Mouse (Mus musculus): ENCODE data around the gene Alg10b. TPM values are rescaled to one million over a fixed set of nuclear protein-coding genes. Genes with fewer than 3 reads are reported as not detected.
A peak's percentile ranks its signal among the peaks of the same experiment; 100 is the strongest.
"Not testable (repeated sequence)": the region's sequence is repeated elsewhere in the genome, so short reads cannot be mapped to it uniquely, and the experiment has no call there.

Alg10b gene
- 34.5 and 35.5 TPM in 2 replicates for polyA plus RNA-seq (2014; fragmentation: Nextera tagmentation; extraction: Ambion mirVana)

GRCm38 (mm10) chr15:90223969-90224750 lies at the start of gene Alg10b:
Alg10b (plus strand) TSS chr15:90224311.
- under 1% methylated on average over 52 of the region's 59 CpGs for WGBS

DNA sequence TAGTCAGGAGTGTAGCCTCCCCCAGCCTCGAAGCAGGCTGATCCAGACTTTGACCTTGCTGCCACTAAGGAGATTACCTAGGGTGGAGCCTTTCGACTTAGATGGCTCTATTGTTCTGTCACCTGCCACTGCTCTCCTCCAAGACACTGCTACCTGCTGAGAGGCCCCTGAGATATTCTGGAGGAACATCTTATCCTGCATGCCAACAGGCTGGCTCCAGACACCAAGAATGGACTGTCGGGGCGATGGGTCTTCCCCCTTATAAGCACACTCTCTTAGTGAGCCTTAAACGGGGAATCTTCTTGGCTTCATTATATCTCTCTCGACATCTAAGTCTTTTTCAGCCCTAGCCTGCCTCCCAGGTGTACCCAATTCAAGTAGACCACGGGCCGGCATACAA lies 41.0 kb upstream of the Alg10b start:
- H3K36me3 ChIP-seq (ENCODE audit: control insufficient read depth, insufficient read depth, low read length); ATAC-seq (ENCODE audit: insufficient number of reproducible peaks, insufficient read depth, low FRiP score, low read depth); H3K4me1 ChIP-seq (ENCODE audit: control insufficient read depth, insufficient read depth, low read length); H3K27ac ChIP-seq (ENCODE audit: low read length); H3K9me3 ChIP-seq (ENCODE audit: control insufficient read depth, low read depth, low read length); H3K4me2 ChIP-seq (replicated peaks; ENCODE audit: low read depth, low read length); H3K27me3 ChIP-seq (ENCODE audit: control insufficient read depth, insufficient read depth, low read length); H3K4me3 ChIP-seq (ENCODE audit: low read depth, low read length); H3K9ac ChIP-seq (replicated peaks; ENCODE audit: low read depth, low read length): not testable (repeated sequence)
- WGBS = 78% methylated on average over 8 of the region's 8 CpGs

More at GRCm38 (mm10) chr15:90223969-90224750, at the start of gene Alg10b:
- ATAC-seq (ENCODE audit: insufficient number of reproducible peaks, insufficient read depth, low FRiP score, low read depth) = peak; percentile 99
- peak within 1 kb of the TSS; percentile 82 for H3K27ac ChIP-seq (ENCODE audit: low read length)
- H3K27me3 ChIP-seq (ENCODE audit: control insufficient read depth, insufficient read depth, low read length) = no peaks in the 10 kb centered on the region
- no peaks in the 10 kb centered on the region for H3K9me3 ChIP-seq (ENCODE audit: control insufficient read depth, low read depth, low read length)
- peaks cover 4% of the 10 kb centered on the region; the same call in 1 of the 2 replicates for H3K4me1 ChIP-seq (ENCODE audit: control insufficient read depth, insufficient read depth, low read length)
- H3K36me3 ChIP-seq (ENCODE audit: control insufficient read depth, insufficient read depth, low read length) = peaks cover 19% of the 10 kb centered on the region
- H3K9ac ChIP-seq (replicated peaks; ENCODE audit: low read depth, low read length) = peak within 1 kb of the TSS; percentile 75
- peak within 1 kb of the TSS; percentile 69 for H3K4me2 ChIP-seq (replicated peaks; ENCODE audit: low read depth, low read length)
- H3K4me3 ChIP-seq (ENCODE audit: low read depth, low read length) = peak within 1 kb of the TSS; percentile 68

DNA sequence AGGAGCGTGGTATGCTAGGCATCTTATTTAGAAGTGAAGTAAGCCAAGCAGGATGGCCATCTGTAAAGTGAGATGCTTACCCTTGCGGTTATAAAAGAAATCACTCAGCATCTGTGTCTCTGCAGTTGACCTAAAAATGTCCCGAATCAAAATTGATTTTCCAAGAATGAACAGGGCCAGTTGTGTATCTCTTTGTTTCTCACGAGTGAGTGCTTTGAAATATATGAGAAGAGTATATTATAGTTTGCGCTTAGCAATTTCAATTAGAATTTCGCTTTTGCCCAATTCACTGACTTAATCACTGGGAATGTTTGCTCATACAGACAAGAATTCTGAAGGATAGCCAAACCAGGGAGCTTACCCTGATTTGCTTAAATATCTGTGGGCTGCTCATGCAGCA lies 40.6 kb upstream of the Alg10b start:
- no peak overlapping the region for H3K4me2 ChIP-seq (replicated peaks; ENCODE audit: low read depth, low read length)
- ATAC-seq (ENCODE audit: insufficient number of reproducible peaks, insufficient read depth, low FRiP score, low read depth) = no peak

DNA sequence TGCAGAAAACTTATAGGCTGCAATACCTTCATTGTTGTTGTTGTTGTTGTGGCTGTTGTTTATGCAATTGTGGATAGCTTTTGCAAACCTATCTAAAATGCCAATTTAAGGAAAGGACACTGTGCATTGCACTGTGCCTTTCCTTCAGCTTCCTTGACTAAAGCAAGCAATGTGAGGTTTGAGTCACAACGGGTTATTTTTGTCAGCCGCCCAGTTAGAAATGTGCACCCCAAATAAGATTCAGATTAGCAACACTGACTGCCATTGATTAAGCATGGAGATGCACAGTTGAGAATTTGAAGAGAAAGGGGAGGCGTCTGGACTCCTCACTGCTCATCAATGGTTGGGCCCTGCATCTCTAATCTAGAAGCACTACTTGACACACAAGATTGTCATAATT lies 39.4 kb upstream of the Alg10b start:
- Histone ChIP-seq H3K9me3 (ENCODE audit: control insufficient read depth, low read depth, low read length) (no peaks in the 10 kb centered on the region), H3K9ac (replicated peaks; ENCODE audit: low read depth, low read length) (no peak overlapping the region), H3K4me1 (ENCODE audit: control insufficient read depth, insufficient read depth, low read length) (no peaks in the 10 kb centered on the region), H3K36me3 (ENCODE audit: control insufficient read depth, insufficient read depth, low read length) (no peaks in the 10 kb centered on the region), H3K27ac (ENCODE audit: low read length) (no peak overlapping the region), H3K4me2 (replicated peaks; ENCODE audit: low read depth, low read length) (no peak overlapping the region), H3K27me3 (ENCODE audit: control insufficient read depth, insufficient read depth, low read length) (no peaks in the 10 kb centered on the region), H3K4me3 (ENCODE audit: low read depth, low read length) (no peak overlapping the region)
- no peak for ATAC-seq (ENCODE audit: insufficient number of reproducible peaks, insufficient read depth, low FRiP score, low read depth)
- WGBS = 91% methylated on average over 3 of the region's 3 CpGs

More for the DNA sequence above, 40.6 kb upstream of the Alg10b start:
- no peak overlapping the region for H3K27ac ChIP-seq (ENCODE audit: low read length)
- H3K4me1 ChIP-seq (ENCODE audit: control insufficient read depth, insufficient read depth, low read length) = no peaks in the 10 kb centered on the region
- no peaks in the 10 kb centered on the region for H3K9me3 ChIP-seq (ENCODE audit: control insufficient read depth, low read depth, low read length)
- H3K4me3 ChIP-seq (ENCODE audit: low read depth, low read length) = no peak overlapping the region
- H3K27me3 ChIP-seq (ENCODE audit: control insufficient read depth, insufficient read depth, low read length) = no peaks in the 10 kb centered on the region
- whole genome bisulfite sequencing = 83% methylated on average over 6 of the region's 6 CpGs
- no peaks in the 10 kb centered on the region for H3K36me3 ChIP-seq (ENCODE audit: control insufficient read depth, insufficient read depth, low read length)
- no peak overlapping the region for H3K9ac ChIP-seq (replicated peaks; ENCODE audit: low read depth, low read length)

- Histone ChIP-seq H3K9me3 (ENCODE audit: control insufficient read depth, low read depth, low read length) (no peaks in the 10 kb centered on the region), H3K27ac (ENCODE audit: low read length) (no peak overlapping the region), H3K4me3 (ENCODE audit: low read depth, low read length) (no peak overlapping the region), H3K4me2 (replicated peaks; ENCODE audit: low read depth, low read length) (no peak overlapping the region), H3K36me3 (ENCODE audit: control insufficient read depth, insufficient read depth, low read length) (no peaks in the 10 kb centered on the region), H3K4me1 (ENCODE audit: control insufficient read depth, insufficient read depth, low read length) (no peaks in the 10 kb centered on the region), H3K9ac (replicated peaks; ENCODE audit: low read depth, low read length) (no peak overlapping the region), H3K27me3 (ENCODE audit: control insufficient read depth, insufficient read depth, low read length) (no peaks in the 10 kb centered on the region)
- no peak for ATAC-seq (ENCODE audit: insufficient number of reproducible peaks, insufficient read depth, low FRiP score, low read depth)
- WGBS = 65% methylated on average over 9 of the region's 9 CpGs
Observed at GRCm38 (mm10) chr15:90189477-90189876, 34.6 kb upstream of the Alg10b start.

DNA sequence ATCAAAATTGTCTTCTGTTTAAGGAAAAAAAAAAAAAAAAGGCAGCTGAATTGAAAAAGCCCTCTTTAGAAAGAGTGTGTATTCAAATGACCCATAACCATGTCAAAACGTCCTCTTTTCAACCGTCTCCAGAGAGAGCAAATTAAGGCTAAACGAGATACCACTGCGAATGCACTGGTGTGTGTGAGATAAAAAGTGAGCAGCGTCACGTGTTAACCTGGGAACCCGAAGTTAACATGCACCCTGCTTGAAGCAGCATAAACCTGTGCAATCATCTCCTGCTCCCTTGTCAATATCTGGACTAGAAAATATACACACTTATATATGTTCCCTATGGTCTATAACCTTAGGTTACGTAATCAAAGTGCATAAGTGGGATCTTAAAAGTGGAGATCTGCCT lies 10.2 kb upstream of the Alg10b start:
- WGBS = 88% methylated on average over 8 of the region's 8 CpGs

DNA sequence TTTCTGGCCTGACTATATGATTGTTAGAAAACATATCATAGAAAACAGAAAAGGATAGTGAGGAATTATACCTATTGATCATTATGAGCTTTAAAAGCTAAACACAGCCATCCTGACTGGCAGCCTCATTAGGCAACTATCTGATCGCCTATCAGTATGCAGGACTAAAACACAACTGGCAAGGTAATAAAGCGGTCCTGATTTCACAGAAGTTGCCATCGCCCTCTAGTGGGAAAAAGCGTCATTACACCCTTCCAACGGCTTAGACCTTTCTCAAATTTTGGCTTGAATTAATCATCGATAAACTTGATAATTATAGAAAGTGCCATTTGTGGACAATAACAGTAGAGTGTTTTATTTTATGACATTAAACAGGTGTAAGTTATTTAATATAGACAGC lies 9.2 kb upstream of the Alg10b start:
- WGBS = 15% methylated on average over 6 of the region's 6 CpGs
- no peak for ATAC-seq (ENCODE audit: insufficient number of reproducible peaks, insufficient read depth, low FRiP score, low read depth)
- no peak overlapping the region for H3K4me2 ChIP-seq (replicated peaks; ENCODE audit: low read depth, low read length)
- H3K36me3 ChIP-seq (ENCODE audit: control insufficient read depth, insufficient read depth, low read length) = no peaks in the 10 kb centered on the region
- no peak overlapping the region for H3K9ac ChIP-seq (replicated peaks; ENCODE audit: low read depth, low read length)
- no peaks in the 10 kb centered on the region for H3K27me3 ChIP-seq (ENCODE audit: control insufficient read depth, insufficient read depth, low read length)
- H3K4me1 ChIP-seq (ENCODE audit: control insufficient read depth, insufficient read depth, low read length) = no peaks in the 10 kb centered on the region
- no peaks in the 10 kb centered on the region for H3K9me3 ChIP-seq (ENCODE audit: control insufficient read depth, low read depth, low read length)
- H3K27ac ChIP-seq (ENCODE audit: low read length) = no peak overlapping the region
- H3K4me3 ChIP-seq (ENCODE audit: low read depth, low read length) = no peak overlapping the region

More for the DNA sequence above, 10.2 kb upstream of the Alg10b start:
- Histone ChIP-seq H3K27me3 (ENCODE audit: control insufficient read depth, insufficient read depth, low read length) (no peaks in the 10 kb centered on the region), H3K36me3 (ENCODE audit: control insufficient read depth, insufficient read depth, low read length) (no peaks in the 10 kb centered on the region), H3K9me3 (ENCODE audit: control insufficient read depth, low read depth, low read length) (no peaks in the 10 kb centered on the region), H3K9ac (replicated peaks; ENCODE audit: low read depth, low read length) (no peak overlapping the region), H3K4me2 (replicated peaks; ENCODE audit: low read depth, low read length) (no peak overlapping the region), H3K4me3 (ENCODE audit: low read depth, low read length) (no peak overlapping the region), H3K27ac (ENCODE audit: low read length) (no peak overlapping the region), H3K4me1 (ENCODE audit: control insufficient read depth, insufficient read depth, low read length) (no peaks in the 10 kb centered on the region)
- ATAC-seq (ENCODE audit: insufficient number of reproducible peaks, insufficient read depth, low FRiP score, low read depth) = no peak

- WGBS = 61% methylated on average over 4 of the region's 4 CpGs
- peaks cover 26% of the 10 kb centered on the region for H3K36me3 ChIP-seq (ENCODE audit: control insufficient read depth, insufficient read depth, low read length)
- ATAC-seq (ENCODE audit: insufficient number of reproducible peaks, insufficient read depth, low FRiP score, low read depth) = no peak
- H3K4me1 ChIP-seq (ENCODE audit: control insufficient read depth, insufficient read depth, low read length) = peaks cover 4% of the 10 kb centered on the region; the same call in 1 of the 2 replicates
- H3K9ac ChIP-seq (replicated peaks; ENCODE audit: low read depth, low read length) = peak overlapping the region; percentile 75; the same call in 1 of the 2 replicates
- peak overlapping the region; percentile 69 for H3K4me2 ChIP-seq (replicated peaks; ENCODE audit: low read depth, low read length)
- peak overlapping the region; percentile 68 for H3K4me3 ChIP-seq (ENCODE audit: low read depth, low read length)
- no peak overlapping the region for H3K27ac ChIP-seq (ENCODE audit: low read length)
- H3K9me3 ChIP-seq (ENCODE audit: control insufficient read depth, low read depth, low read length) = no peaks in the 10 kb centered on the region
- H3K27me3 ChIP-seq (ENCODE audit: control insufficient read depth, insufficient read depth, low read length) = no peaks in the 10 kb centered on the region
Observed at GRCm38 (mm10) chr15:90225058-90225575, 1.0 kb downstream of the Alg10b start.
